Mouse (Mus musculus) liver, embryonic 14.5 days (tissue): Measurements from ENCODE around the gene Plxna4. TPM values are rescaled to one million over a fixed set of nuclear protein-coding genes. Genes with fewer than 3 reads are reported as not detected.
A peak's percentile ranks its signal among the peaks of the same experiment; 100 is the strongest.

Source experiments
- ATAC-seq: fragments of 200-750 bp; cut with Nextera tagmentation; 2 replicates; pipeline ENCODE4 v1.8.0; 2017; ENCODE audit warnings: moderate number of reproducible peaks, mild to moderate bottlenecking, moderate library complexity; ENCODE audit not compliant: insufficient read depth
- DNase-seq, 3 experiments: peaks; one replicate each; pipeline ENCODE4 v3.0.0-alpha.2; 2012 to 2013; ENCODE audit warnings: low read depth in 3 of 3, low spot score in 3 of 3
- H3K27ac ChIP-seq: fragments of 300-500 bp; sonication (generic); 2 replicates; pipeline ENCODE4 v1.5.1; 2014; ENCODE audit warnings: moderate library complexity, mild to moderate bottlenecking, control low read depth, inconsistent platforms
- H3K27me3 ChIP-seq: fragments of 300-500 bp; sonication (generic); 2 replicates; pipeline ENCODE4 v1.6.1; 2014; ENCODE audit warnings: mild to moderate bottlenecking, low read length, moderate library complexity; ENCODE audit not compliant: control insufficient read depth, insufficient read depth
- H3K36me3 ChIP-seq: fragments of 300-500 bp; sonication (generic); replicated peaks from 2 replicates; pipeline ENCODE4 v1.6.1; 2014; ENCODE audit warnings: low read depth; ENCODE audit not compliant: control insufficient read depth, insufficient read depth
- H3K4me1 ChIP-seq, 2 experiments: fragments of 200-500 bp in 1 of 2; fragments of 300-500 bp in 1 of 2; sonication (generic) in 1 of 2; replicated peaks; 2 replicates each; pipeline ENCODE4 v1.6.1; 2012 to 2014; ENCODE audit warnings: antibody characterized with exemption in 1 of 2, inconsistent platforms in 1 of 2, low read length in 1 of 2; ENCODE audit not compliant: control insufficient read depth in 2 of 2, insufficient read depth in 2 of 2
- H3K4me2 ChIP-seq: fragments of 300-500 bp; sonication (generic); 2 replicates; pipeline ENCODE4 v1.6.1; 2014; ENCODE audit warnings: low read depth, mild to moderate bottlenecking, control low read depth, moderate library complexity
- H3K4me3 ChIP-seq, 2 experiments: fragments of 200-500 bp in 1 of 2; fragments of 300-500 bp in 1 of 2; sonication (generic) in 1 of 2; 2 replicates each; pipeline ENCODE4 v1.5.1; 2012 to 2014; ENCODE audit warnings: low read depth in 2 of 2, low read length in 2 of 2, mild to moderate bottlenecking in 2 of 2, control low read depth in 1 of 2, inconsistent platforms in 1 of 2, moderate library complexity in 1 of 2; ENCODE audit not compliant: insufficient read depth in 1 of 2
- H3K9ac ChIP-seq: fragments of 300-500 bp; sonication (generic); replicated peaks from 2 replicates; pipeline ENCODE4 v1.6.1; 2014; ENCODE audit warnings: mild to moderate bottlenecking, control low read depth, moderate library complexity
- H3K9me3 ChIP-seq: fragments of 300-500 bp; sonication (generic); 2 replicates; pipeline ENCODE4 v1.6.1; 2016; ENCODE audit warnings: low read length, mixed read lengths; ENCODE audit not compliant: control insufficient read depth
- CTCF ChIP-seq: IDR thresholded peaks from 2 replicates; pipeline ENCODE4 v1.5.1; 2016; ENCODE audit warnings: antibody characterized with exemption, low read depth, control low read depth
- EP300 ChIP-seq: IDR thresholded peaks from 2 replicates; pipeline ENCODE4 v1.6.1; 2016; ENCODE audit warnings: antibody characterized with exemption, low read depth
- WGBS: fragments of 180-500 bp; shearing (Covaris S2); extraction: QIAGEN DNeasy Blood & Tissue Kit; methylation state at CpG from one replicate; pipeline ENCODE4 v1.1.7; 2014; ENCODE audit not compliant: insufficient replicate concordance; 5-methylcytosine and 5-hydroxymethylcytosine counted together
- polyA plus RNA-seq, 2 experiments: library from polyadenylated mRNA; depleted of rRNA in 1 of 2; stranded (reverse) in 1 of 2; unstranded in 1 of 2; fragments of >200 nt; fragmentation: Nextera tagmentation in 1 of 2; extraction: Ambion mirVana in 1 of 2; gene quantifications; 2 replicates each; pipeline versions ENCODE4 v1.2.1 to v1.2.3; 2012 to 2014

Plxna4 gene
- polyA plus RNA-seq, 2 experiments, result 0.17 to 0.25 TPM

- Histone ChIP-seq H3K4me3 (no peak overlapping the region), H3K9me3 (no peaks in the 10 kb centered on the region), H3K9ac (no peak overlapping the region), H3K36me3 (no peaks in the 10 kb centered on the region), H3K27ac (no peak overlapping the region), H3K4me1 (0 out of 4 replicates have a peak, but pooled peaks cover 0 to 4% of the 10 kb centered on the region in 2 experiments), H3K27me3 (no peaks in the 10 kb centered on the region), H3K4me2 (no peak overlapping the region)
- ATAC-seq, result no peak
- 43% methylated on average over 2 of the region's 2 CpGs for WGBS
- no peak for TF ChIP-seq CTCF
- no peak for TF ChIP-seq EP300
- DNase-seq, result no peak
Observed at GRCm38 (mm10) chr6:32160370-32160769, 427.6 kb downstream of the Plxna4 start.

- H3K27me3 ChIP-seq, result no peaks in the 10 kb centered on the region
- WGBS, result 38% methylated on average over 4 of the region's 4 CpGs
- no peaks in the 10 kb centered on the region for H3K9me3 ChIP-seq
- H3K9ac ChIP-seq, result no peak overlapping the region
- H3K4me3 ChIP-seq, result no peak overlapping the region
- TF ChIP-seq CTCF (no peak), EP300 (no peak)
- H3K4me2 ChIP-seq, result no peak overlapping the region
- DNase-seq (no peak), ATAC-seq (no peak)
- no peaks in the 10 kb centered on the region for H3K36me3 ChIP-seq
- H3K4me1 ChIP-seq, result 0 out of 4 replicates have a peak, but pooled peaks cover 0 to 4% of the 10 kb centered on the region in 2 experiments
- no peak overlapping the region for H3K27ac ChIP-seq
Observed at GRCm38 (mm10) chr6:32159931-32160330, 428.1 kb downstream of the Plxna4 start.

- no peak overlapping the region for H3K4me2 ChIP-seq
- ATAC-seq, result peak; percentile 50; the same call in 1 of the 2 replicates
Observed at GRCm38 (mm10) chr6:32158347-32158746, 429.6 kb downstream of the Plxna4 start.

GRCm38 (mm10) chr6:32153170-32153569, 434.8 kb downstream of the Plxna4 start:
- Histone ChIP-seq H3K9ac (no peak overlapping the region), H3K4me1 (0 out of 4 replicates have a peak, but pooled peaks cover 0 to 4% of the 10 kb centered on the region in 2 experiments), H3K27me3 (no peaks in the 10 kb centered on the region), H3K36me3 (no peaks in the 10 kb centered on the region), H3K4me2 (no peak overlapping the region), H3K27ac (no peak overlapping the region), H3K9me3 (no peaks in the 10 kb centered on the region), H3K4me3 (no peak overlapping the region)
- DNase-seq (no peak), ATAC-seq (no peak)
- TF ChIP-seq EP300, result no peak
- TF ChIP-seq CTCF, result no peak
- 61% methylated on average over 4 of the region's 4 CpGs for WGBS

More at GRCm38 (mm10) chr6:32158347-32158746, 429.6 kb downstream of the Plxna4 start:
- no peak overlapping the region for H3K4me3 ChIP-seq
- WGBS, result 9% methylated on average over 1 of the region's 1 CpGs
- no peaks in the 10 kb centered on the region for H3K27me3 ChIP-seq
- no peak overlapping the region for H3K27ac ChIP-seq
- TF ChIP-seq CTCF, result no peak
- TF ChIP-seq EP300, result no peak
- H3K4me1 ChIP-seq, result 0 out of 4 replicates have a peak, but pooled peaks cover 0 to 4% of the 10 kb centered on the region in 2 experiments
- H3K9me3 ChIP-seq, result no peaks in the 10 kb centered on the region
- H3K9ac ChIP-seq, result no peak overlapping the region
- DNase-seq, result no peak
- no peaks in the 10 kb centered on the region for H3K36me3 ChIP-seq

GRCm38 (mm10) chr6:32150836-32151235, 437.2 kb downstream of the Plxna4 start:
- DNase-seq (no peak), ATAC-seq (no peak)

More at GRCm38 (mm10) chr6:32150836-32151235, 437.2 kb downstream of the Plxna4 start:
- H3K27me3 ChIP-seq, result no peaks in the 10 kb centered on the region
- H3K4me3 ChIP-seq, result no peak overlapping the region
- no peak for TF ChIP-seq EP300
- TF ChIP-seq CTCF, result no peak
- no peaks in the 10 kb centered on the region for H3K9me3 ChIP-seq
- H3K4me2 ChIP-seq, result no peak overlapping the region
- H3K36me3 ChIP-seq, result no peaks in the 10 kb centered on the region
- 69% methylated on average over 4 of the region's 4 CpGs for WGBS
- no peak overlapping the region for H3K27ac ChIP-seq
- H3K9ac ChIP-seq, result no peak overlapping the region
- no peaks in the 10 kb centered on the region for H3K4me1 ChIP-seq
